Comparison of ENCODE assay signal across 24 mouse cellular contexts in the genomic region with DNA sequence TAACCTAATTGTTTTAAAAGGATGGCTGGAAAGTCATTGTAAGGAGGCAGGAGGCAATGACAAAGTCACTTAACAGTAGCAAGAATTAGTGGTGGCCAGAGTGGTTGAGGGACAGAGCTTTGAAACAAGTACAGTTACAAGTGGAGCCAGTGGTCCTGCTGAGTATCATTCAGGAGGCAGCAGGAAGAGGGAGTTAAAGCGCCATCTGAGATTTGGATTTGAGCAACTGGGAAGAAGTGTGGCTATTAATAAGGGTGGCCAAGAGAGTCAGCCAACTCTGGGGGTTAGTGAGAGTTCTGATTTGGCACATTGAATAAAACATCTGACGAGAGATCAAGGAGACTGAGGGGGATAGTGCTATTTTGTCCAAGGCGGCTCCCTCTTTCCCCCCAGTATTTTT. TPM values are rescaled to one million over a fixed set of nuclear protein-coding genes. Genes with fewer than 3 reads are reported as not detected.
DNase-seq lines count a peak whose midpoint lies in the region; ATAC-seq and TF ChIP-seq lines count a peak whose summit lies in the region.
"Had no signal": no experiment of that assay in that cellular context is flagged by ENCODE, and none has a peak within 500 bp of the region (broad histone marks: within the 10 kb centered on the region; RNA-seq: fewer than 3 reads in every experiment).

No protein-coding gene starts in this region.

- WGBS in heart, embryonic 10.5 days: 70% methylated on average over 3 of the region's 3 CpGs
- 40% methylated on average over 3 of the region's 3 CpGs for WGBS in heart, embryonic 16.5 days

- H3K9ac ChIP-seq in heart, embryonic 16.5 days (ENCODE audit: low read length): no peak overlapping the region
- H3K9ac ChIP-seq: embryonic facial prominence, embryonic 15.5 days; hindbrain, embryonic 15.5 days; kidney, embryonic 15.5 days; limb, embryonic 13.5 days; liver, embryonic 12.5 days had no signal

- H3K36me3 ChIP-seq in heart, embryonic 10.5 days: peaks cover 10% of the 10 kb centered on the region
- H3K36me3 ChIP-seq in heart, embryonic 16.5 days (ENCODE audit: control insufficient read depth, insufficient read depth): 0 out of 2 replicates have a peak, but pooled peaks cover 2% of the 10 kb centered on the region
- H3K36me3 ChIP-seq: hindbrain, embryonic 15.5 days; liver, embryonic 12.5 days had no signal

- ATAC-seq in heart, embryonic 16.5 days (replicated peaks; ENCODE audit: extremely low read depth, insufficient read depth, low FRiP score): no peak
- ATAC-seq: activated CD4-positive, CD25-positive, alpha-beta regulatory T cell, adult 4 months; forebrain, embryonic 14.5 days; intestine, embryonic 16.5 days; liver, embryonic 12.5 days had no signal

- no peak overlapping the region for H3K4me2 ChIP-seq in heart, embryonic 16.5 days (ENCODE audit: low read depth, low read length)
- H3K4me2 ChIP-seq: embryonic facial prominence, embryonic 15.5 days; hindbrain, embryonic 15.5 days; kidney, embryonic 15.5 days; limb, embryonic 13.5 days; liver, embryonic 12.5 days had no signal

- H3K27me3 ChIP-seq in heart, embryonic 10.5 days (ENCODE audit: insufficient read depth, poor library complexity, severe bottlenecking): no peaks in the 10 kb centered on the region
- no peaks in the 10 kb centered on the region for H3K27me3 ChIP-seq in heart, embryonic 16.5 days (ENCODE audit: control insufficient read depth, insufficient read depth, low read length)
- H3K27me3 ChIP-seq: embryonic facial prominence, embryonic 15.5 days; hindbrain, embryonic 15.5 days; kidney, embryonic 15.5 days; limb, embryonic 13.5 days; liver, embryonic 12.5 days had no signal

- peak; percentile 39 for TF ChIP-seq CTCF in layer of hippocampus, adult 2 months (conservative IDR thresholded peaks at IDR 0.05)

- no peaks in the 10 kb centered on the region for H3K9me3 ChIP-seq in heart, embryonic 10.5 days
- H3K9me3 ChIP-seq in heart, embryonic 16.5 days (replicated peaks; ENCODE audit: control insufficient read depth, low read length): no peaks in the 10 kb centered on the region
- H3K9me3 ChIP-seq: embryonic facial prominence, embryonic 15.5 days; hindbrain, embryonic 15.5 days; kidney, embryonic 15.5 days; limb, embryonic 13.5 days; liver, embryonic 12.5 days had no signal

- peaks cover 31% of the 10 kb centered on the region for H3K4me1 ChIP-seq in heart, embryonic 10.5 days
- peaks cover 20% of the 10 kb centered on the region for H3K4me1 ChIP-seq in heart, embryonic 16.5 days (ENCODE audit: control insufficient read depth, insufficient read depth, low read length)

- no peak overlapping the region for H3K4me3 ChIP-seq in heart, embryonic 10.5 days
- no peak overlapping the region for H3K4me3 ChIP-seq in layer of hippocampus, adult 2 months
- H3K4me3 ChIP-seq in heart, embryonic 16.5 days (ENCODE audit: low read length): no peak overlapping the region
- H3K4me3 ChIP-seq: embryonic facial prominence, embryonic 15.5 days; hindbrain, embryonic 15.5 days; kidney, embryonic 15.5 days; limb, embryonic 13.5 days; liver, embryonic 12.5 days had no signal

- peak; percentile 40 to 41 for DNase-seq in heart, adult 18-20 months
- DNase-seq in heart, embryonic 10.5 days (ENCODE audit: low spot score): no peak
- DNase-seq in layer of hippocampus, adult 2 months (ENCODE audit: low spot score in 2 of 2): no peak
- no peak for DNase-seq in layer of hippocampus, postnatal 25 days (ENCODE audit: extremely low spot score in 1 of 2, low spot score in 1 of 2)
- DNase-seq in urinary bladder, postnatal 36 days (ENCODE audit: low spot score in 2 of 2): no peak
- no peak for DNase-seq in right cerebral cortex, postnatal 36 days (ENCODE audit: low spot score in 2 of 2)
- DNase-seq: adrenal gland, postnatal 10 days; cerebellum, adult 18-20 months; gastrocnemius, postnatal 10 days; kidney, postnatal 36 days; lung, adult 2 months; lung, postnatal 4 days; midbrain, embryonic 14.5 days; right cerebral cortex, postnatal 14 days; spleen, adult 18-20 months had no signal

- no peak overlapping the region for H3K27ac ChIP-seq in heart, embryonic 10.5 days
- 0 out of 2 replicates have a peak overlapping the region, but pooled peaks have one; percentile 47 for H3K27ac ChIP-seq in layer of hippocampus, adult 2 months
- H3K27ac ChIP-seq in heart, embryonic 16.5 days (ENCODE audit: low read length): peak overlapping the region; percentile 5
- H3K27ac ChIP-seq: embryonic facial prominence, embryonic 15.5 days; hindbrain, embryonic 15.5 days; kidney, embryonic 15.5 days; limb, embryonic 13.5 days; liver, embryonic 12.5 days had no signal

RNA-seq across cellular contexts. Expression of gene Zfand3, which starts 54.1 kb away (rescaled TPM):
- 100 to 1,000 TPM; 120 to 131 TPM for total RNA-seq in heart, adult 18-20 months (2021)
- 54.2 and 54.7 TPM in 2 replicates for polyA plus RNA-seq in heart, embryonic 10.5 days (2016; fragmentation: Nextera tagmentation; extraction: Ambion mirVana)
- total RNA-seq in layer of hippocampus, adult 2 months (2021): 100 to 1,000 TPM; 112 to 118 TPM
- 100 to 1,000 TPM; 114 to 119 TPM for total RNA-seq in layer of hippocampus, postnatal 25 days (2021)
- polyA plus RNA-seq in heart, embryonic 16.5 days (2015; fragmentation: Nextera tagmentation; extraction: Ambion mirVana): 51.8 and 55.8 TPM in 2 replicates

Comparison
In these comparisons a context has a peak if more than half of its experiments do, and no peak if none do; other contexts are left out.
1. DNase-seq: peak in heart, adult 18-20 months (2 of 2); none in heart, embryonic 10.5 days (single experiment), layer of hippocampus, adult 2 months (0 of 2), layer of hippocampus, postnatal 25 days (0 of 2), urinary bladder, postnatal 36 days (0 of 2) and right cerebral cortex, postnatal 36 days (0 of 2).